Mouse (Mus musculus) urinary bladder, postnatal 14 days (tissue): ENCODE data around the gene Rasal1.

ENCODE experiments used
- DNase-seq: peaks from one replicate; pipeline ENCODE4 v3.0.0; 2021; ENCODE audit warnings: low spot score

The Rasal1 gene

DNA sequence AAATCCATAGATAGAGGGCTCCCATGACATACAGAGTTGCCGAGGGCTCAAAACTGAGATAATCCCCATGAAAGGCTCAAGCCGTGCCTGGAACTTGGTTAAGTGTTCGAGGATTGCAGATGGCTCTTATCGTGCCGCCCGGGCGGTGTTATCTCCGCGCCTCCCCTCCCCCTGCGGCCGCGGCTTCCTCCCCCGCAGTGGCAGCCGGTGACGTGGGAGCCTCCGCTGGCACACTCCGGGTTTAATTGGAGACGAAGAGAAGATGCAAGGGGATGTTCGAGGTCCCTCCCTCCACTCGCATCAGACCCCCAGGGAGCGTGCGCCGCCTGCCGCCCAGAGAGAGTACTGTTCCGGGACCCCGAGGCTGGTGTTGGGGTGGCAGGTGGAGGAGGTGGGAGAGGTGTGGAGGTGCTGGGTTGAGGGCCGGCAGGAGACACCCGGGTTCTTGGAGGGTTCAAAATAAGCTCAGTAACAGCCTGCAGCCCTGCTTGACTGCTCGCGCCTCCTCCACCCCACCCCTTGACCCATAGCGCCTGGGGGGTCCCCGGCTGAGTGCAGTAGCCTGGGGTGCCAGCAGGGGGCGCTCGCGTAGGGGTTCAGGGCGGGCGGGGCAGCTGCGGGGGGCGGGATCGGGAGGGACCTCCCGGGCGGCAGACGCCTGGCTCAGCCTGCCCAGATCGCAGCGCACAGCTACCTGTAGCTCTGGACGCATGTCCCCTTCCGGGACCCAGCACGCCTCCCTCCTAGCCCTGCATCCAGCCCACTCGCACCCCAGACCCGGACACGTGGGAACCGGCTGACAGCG, at the start of gene Rasal1:
Gene Rasal1, plus strand, starts transcription at position 244 of the 805 bp plus-strand sequence.
- DNase-seq: peak; percentile 39

DNA sequence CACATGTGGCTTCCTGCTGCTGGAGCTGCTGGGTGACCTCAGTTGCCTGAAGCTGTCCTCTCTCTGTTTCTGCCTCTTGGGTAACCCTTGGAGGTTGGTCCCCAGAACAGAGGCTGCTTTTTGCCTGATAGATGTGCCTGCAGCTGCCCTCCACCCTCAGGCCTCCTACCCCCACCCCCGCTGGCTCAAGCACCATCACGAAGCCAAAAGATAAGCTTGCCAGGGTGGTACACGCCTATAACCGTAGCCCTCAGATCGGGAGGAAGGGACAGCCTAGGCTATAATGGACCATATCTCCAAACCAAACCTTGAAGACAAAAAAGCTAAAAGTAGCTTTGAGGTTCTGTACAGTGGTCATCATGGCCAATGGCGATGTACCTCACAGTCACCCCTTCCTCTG, 49.0 kb upstream of the Rasal1 start:
- no peak for DNase-seq

DNA sequence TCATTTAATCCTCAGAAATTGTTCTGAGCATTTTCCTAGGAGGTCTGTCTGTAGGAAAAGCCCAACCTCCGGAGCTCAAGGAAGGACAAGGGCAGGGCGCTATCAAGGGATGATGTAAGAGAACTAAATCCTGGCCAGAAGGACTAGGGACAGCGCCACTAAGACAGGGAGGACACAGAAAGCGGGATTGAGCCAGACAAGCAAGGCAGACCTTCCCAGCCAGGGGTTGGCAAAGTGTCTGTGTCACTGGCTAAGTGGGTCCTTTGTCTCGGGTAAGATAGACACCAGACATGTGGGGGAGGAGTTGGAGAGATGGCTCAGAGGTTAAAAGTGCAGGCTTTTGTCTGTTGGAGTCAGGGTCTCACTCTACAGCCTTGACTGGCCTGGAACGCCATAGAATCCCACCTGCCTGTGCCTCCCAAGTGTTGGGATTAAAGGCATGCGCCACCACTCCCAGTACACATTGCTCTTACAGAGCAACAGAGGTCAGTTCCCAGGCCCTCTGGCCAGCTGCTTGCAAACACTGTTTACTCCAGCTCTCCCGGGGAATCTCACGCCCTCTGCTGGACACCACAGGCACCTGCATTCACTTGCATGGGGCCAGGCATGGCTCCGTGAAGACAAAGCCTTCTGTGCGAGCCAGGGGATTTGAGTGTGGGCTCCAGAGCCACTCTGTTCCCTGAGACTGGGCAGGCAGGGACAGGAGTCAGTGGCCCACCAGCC, 47.5 kb upstream of the Rasal1 start:
- DNase-seq: no peak

DNA sequence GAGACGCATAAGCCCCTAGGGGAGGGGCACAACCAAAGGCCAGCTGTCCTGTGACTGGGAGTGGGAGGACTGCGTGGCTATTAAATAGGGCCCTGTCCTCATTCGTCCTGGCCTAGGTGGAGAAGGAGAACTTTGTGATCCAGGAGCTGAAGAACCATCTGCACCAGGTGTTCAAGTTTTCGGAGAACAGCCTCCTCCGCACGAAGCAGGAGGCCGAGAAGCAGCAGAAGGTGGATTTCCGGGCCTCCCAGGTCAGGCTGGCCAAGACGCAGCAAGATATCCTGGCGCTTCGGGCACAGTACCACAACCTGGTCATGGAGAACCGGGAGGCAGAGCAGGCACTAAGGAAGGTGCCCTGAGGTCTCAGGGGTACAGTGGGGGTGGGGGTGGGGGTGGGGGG, 46.4 kb upstream of the Rasal1 start:
- DNase-seq: no peak

DNA sequence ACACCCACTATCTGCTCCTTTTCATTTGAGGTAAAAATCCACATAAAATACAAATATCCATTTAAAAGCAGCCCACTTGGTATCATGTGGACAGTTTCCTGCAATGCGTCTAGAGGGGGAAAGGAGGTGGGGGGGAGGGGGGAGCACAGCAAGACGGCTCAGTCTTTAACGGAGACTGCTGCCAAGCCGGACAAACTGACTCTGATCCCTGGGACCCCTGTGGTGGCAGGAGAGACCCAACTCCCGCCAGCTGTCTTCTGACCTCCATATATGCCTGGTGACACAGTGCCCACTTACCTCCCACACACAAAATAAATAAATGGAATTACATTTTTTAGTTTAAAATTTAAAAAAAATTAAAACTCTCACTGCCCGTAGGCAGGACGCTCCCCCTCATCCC, 45.1 kb upstream of the Rasal1 start:
- DNase-seq: no peak

DNA sequence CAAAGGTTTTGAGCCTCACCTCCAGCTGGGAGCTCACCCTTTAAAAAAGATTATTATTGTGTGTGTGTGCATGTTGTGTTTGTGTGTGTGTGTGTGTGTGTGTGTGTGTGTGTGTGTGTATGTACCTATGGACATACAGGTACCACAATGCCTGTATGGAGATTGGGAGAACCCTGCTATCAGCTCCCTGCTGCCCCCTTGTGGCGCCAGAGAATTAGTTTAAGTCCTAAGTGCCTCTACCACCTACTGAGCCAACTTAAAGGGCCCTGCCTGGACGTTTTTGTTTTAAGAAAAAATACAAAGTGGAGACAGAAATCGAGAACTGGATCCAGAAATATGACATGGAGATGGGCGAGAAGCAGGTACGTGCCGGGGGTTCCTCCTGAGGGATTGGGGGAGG, 43.8 kb upstream of the Rasal1 start:
- DNase-seq: peak; percentile 90

DNA sequence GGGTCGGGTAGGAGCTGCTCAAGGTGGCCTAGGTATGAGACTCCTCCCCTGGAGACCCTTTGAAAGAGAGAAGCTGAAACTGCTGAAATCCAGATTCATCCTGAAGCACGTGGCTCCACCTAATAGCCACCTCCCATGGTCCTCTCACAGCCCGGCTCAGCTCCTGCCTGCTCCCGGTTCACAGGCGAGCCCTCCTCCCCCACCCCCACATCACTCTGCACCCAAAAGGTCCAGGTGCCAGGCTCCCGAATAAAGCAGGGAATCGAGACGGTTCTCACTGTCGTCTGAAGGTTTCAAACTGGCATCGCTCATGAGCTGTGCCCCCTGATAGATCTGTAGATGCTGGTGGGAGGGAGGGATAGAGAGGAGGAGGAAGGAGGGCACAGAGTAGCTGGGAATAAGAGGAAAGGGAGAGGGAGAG, 43.4 kb upstream of the Rasal1 start:
- no peak for DNase-seq

DNA sequence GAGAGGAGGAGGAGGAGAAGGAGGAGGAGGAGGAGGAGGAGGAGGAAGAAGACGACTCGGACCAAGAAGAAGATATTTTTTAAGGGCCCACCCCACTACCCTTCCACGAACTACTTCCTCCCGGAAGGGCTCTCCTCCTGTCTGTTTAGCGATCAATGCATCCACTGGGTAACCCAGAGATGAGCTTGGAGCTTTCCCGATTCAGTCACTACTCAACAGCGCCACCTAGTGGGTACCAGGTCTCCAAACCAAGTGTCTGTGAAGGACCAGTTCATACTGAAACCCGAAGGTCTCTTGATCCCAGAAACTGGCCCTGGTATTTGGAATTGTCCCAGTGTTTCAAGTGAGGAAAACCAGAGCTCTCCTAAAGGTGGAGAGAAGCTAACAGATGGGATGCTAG, 42.9 kb upstream of the Rasal1 start:
- peak; percentile 92 for DNase-seq

DNA sequence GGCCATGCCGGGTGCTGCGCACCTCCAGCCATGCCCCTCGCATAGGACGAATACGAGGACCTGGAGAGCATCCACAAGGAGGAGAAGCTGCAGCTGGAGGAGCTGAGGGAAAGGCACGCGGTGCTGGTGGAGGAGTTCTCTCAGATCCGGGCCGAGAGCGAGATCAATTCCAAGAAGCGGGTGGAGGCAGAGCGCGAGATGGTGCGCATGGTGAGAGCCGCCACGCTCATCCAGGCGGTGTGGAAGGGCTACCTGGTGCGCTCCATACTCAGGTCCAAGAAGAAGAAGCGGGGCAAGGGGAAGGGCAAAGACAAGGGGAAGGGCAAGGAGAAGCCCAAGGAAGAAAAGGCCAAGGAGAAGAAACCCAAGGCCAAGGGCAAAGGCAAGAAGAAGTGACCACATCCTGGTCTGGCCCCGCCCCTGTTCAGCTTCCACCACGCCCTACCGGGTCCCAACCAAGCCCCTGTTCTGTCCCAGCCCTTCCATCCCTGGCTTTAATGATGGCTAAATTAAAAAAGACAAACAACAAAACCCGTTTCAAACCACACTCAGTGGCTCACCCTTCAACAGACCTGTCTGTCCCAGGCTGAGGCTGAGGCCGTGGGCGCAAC, 41.9 kb upstream of the Rasal1 start:
- DNase-seq: no peak

DNA sequence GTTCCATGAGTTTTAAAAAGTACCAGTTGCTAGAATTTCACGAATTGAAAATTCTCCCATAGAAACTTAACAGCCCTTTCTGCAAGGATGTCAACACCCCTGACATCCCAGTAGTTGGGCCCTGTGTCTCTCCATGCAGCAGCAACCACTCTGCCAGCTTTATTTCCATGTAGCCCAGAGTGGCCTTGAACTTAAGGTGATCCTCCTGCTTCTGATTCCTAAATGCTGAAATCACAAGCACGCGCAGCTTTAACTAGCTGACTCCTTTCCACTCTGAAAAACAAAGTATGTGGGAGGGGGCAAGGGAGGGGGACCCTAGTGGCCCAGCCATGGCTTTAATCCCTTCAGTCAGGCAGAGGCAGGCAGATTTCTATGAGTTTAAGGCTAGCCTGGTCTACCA, 41.3 kb upstream of the Rasal1 start:
- DNase-seq: no peak

DNA sequence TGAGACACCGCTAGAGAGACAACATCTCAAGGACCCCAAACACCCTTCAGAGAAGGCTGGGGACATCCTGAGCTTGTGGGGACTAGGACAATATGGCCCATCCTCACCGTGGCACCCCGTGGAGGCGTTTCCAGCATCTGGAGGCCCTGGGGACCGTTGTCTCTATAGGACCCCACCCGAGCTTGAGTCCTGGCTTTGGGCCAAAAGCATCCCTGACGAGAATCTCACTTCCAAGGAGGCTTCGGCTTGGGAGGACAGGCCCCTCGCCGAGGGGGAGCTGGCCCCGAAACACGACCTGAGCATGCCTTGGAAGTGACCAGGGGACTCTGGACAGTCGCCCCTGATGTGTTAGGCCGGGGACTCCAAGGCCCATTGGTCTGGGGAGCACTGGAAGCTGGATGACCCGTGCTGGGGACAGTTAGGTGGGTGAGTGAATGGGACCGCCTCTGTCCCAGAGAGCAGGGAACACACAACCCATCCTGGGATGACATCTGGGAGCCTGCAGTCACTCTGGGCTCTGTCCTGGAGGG, 39.3 kb upstream of the Rasal1 start:
- DNase-seq: no peak

DNA sequence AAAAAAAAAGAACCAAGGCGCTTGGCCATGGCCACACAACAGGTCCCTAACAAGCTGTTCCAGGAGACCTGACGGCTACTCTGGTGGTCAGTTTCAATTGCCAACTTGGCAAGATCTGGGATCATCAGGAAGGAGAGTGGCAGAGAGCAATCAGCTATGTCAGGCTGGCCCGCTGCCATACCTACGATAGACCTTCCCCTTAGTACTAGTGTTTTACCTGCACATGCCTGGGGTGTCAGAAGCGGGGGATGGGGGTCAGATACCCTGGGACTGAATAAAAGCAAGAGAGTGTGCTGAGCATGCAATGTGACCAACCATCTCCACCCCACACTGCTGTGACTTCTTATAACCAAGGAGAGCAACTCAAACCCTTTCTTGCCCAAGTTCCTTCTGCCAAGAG, 37.7 kb upstream of the Rasal1 start:
- no peak for DNase-seq

DNA sequence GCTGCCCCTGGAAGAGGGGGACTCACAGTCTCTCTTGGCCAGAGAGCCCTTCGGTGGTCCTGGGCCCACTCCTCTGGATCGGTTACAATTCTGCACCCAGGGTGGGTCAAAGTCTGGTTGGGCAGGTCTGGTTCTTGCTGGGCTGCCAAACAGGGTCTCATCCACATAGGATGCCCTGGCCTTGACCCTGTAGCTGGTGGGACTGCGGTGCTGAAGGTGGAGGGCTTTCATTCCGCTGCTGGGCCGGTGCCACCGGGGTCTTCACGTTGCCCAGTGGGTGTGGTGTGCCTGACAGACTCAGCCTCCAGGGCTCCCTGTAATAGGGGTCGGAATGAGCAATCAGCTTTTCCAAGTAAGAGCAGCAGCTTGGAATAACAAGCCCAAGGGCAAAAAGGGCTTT, 37.2 kb upstream of the Rasal1 start:
- DNase-seq: no peak

DNA sequence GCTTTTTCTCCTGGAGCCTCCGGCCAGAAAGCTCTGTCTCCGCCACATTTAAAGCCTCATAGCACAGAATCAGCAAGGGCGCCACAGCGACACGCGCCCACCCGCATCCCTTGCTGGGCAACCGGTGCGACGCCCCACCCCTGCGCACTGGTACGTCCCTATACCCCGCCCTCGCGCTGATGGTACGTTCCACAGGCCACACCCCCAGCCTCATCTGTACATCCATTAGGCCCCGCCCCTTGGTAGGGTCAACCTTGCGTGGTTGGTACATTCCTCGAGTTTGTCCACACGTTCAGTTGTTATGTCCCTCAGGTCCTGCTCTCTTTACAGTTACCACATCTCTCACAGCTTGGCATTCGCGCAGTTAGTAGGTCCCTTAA, 36.2 kb upstream of the Rasal1 start, which contains the start of the genes Rita1 and Ddx54:
Gene Rita1, minus strand, starts transcription at position 148 of the 380 bp plus-strand sequence.
Gene Ddx54, plus strand, starts transcription at position 298 of the 380 bp plus-strand sequence.
- DNase-seq: peak; percentile 97

DNA sequence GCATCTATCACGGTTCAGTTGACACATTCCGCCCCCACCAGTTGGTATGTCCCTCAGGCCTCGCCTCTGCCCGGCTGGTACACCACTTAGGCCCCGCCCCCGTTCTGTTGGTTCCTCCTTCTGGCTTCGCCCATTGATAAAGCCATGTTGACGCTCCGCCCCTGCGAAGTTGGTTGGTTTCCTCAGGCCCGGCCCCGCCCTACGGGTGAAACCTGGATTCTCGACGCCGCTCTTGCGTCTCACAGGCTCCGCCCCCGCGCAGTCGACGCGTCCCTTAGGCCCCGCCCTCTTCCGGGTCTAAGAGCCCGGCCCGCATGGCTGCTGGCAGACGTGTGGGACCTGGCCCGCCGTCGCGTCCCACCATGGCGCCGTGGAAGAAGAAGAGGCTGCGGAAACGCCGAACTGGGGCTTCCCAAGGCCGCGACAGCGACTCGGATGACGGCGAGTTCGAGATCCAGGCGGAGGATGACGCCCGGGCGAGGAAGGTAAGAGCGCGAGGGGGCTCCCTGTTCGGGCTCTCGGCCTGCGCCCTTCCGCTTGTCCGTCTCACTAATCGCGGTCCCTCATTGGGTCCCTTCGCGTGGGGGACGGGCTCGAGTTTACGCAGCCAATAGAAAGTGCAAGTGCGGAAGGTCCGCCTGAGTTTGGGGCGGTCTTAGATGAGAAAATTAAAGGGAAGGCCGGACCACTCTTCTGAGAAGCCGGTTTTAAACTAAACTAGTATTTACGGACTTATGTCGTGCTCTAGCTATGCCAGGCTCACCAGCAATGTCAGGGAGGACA, 35.6 kb upstream of the Rasal1 start:
- peak; percentile 100 for DNase-seq

DNA sequence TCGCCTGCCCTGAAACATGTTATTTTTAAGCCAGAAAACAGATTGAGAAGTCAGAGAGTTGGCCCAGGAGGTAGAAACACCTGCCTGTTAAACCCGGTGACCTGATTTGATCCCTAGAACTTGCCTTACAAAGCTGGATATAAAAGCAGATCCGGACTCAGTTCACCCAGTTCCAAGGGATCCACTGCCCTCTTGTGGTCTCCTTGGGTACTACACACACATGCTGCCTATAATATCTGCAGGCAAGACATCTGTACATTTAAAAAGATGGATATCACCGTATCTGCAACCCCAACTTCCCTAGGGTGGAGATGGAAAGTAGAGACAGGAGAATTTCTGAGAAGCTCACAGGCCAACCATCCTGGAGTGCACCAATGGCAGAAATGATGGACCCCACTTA, 32.7 kb upstream of the Rasal1 start:
- no peak for DNase-seq

DNA sequence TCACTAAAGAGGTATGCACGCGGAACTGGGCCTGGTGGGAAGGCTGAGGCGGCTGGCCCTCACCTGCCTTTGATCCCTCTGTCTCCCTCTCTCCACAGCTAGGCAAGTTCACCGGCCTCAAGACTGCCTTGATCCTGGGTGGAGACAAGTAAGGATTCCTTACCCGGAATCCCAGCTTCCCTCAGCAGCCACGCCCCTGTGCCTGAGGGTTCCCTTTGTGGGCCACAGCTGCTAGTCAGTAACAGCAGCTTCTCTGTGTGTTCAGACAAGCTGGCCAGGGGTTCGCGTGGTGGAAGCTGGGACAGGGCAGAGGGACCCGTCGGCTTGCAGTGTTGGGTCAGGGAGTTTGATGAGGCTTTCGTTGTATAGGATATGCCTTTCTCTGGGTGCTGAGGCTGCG, 29.8 kb upstream of the Rasal1 start:
- DNase-seq: no peak

DNA sequence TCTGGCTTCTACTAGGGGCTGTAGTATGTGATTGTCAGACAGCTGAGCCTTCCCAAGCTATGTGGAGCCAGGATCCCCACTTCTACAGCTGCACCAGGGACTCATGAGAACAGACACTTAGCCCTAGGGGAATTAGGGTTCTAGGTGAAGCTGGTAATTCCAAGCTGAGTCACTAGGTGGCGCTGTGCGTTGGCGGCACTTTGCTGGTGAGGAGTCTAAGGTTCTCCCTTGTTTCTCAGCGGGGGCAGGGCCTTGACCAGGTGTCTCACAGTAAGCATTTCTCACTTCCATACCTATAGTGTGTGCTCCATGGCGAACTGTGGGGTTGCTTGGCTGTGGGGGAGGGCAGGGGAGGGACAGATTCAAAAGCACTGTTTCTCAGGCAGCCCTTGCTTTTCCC, 29.4 kb upstream of the Rasal1 start:
- peak; percentile 51 for DNase-seq

DNA sequence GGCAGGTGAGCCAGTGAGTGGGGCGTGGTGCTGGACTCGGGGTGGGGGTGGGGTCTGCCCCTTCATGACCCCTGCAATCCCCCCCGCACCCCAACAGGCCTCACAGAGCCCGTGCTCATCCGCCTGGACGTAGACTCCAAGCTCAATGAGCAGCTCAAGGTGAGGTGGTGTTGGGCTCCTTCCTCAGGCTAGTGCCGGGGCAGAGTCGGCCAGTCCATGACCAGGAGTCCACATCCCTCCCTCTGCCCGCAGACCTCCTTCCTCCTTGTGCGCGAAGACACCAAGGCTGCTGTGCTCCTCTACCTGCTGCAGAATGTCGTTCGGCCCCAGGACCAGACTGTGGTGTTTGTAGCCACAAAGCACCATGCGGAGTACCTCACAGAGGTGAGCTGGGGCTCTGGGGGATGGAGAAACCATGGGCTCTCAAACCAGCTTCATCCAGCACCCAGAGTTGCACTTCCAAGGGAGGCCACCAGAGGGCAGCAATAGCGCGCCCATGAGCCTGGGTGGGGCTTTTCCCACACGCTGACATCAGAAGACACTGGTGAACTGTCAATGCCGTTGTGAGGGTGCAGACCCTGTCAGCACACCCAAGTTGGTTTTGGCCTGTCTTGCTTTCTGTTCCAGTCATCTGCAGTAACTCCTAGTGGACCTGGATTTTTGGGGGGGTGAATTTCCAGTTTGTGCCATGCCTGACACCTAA, 28.1 kb upstream of the Rasal1 start:
- DNase-seq: peak; percentile 80

DNA sequence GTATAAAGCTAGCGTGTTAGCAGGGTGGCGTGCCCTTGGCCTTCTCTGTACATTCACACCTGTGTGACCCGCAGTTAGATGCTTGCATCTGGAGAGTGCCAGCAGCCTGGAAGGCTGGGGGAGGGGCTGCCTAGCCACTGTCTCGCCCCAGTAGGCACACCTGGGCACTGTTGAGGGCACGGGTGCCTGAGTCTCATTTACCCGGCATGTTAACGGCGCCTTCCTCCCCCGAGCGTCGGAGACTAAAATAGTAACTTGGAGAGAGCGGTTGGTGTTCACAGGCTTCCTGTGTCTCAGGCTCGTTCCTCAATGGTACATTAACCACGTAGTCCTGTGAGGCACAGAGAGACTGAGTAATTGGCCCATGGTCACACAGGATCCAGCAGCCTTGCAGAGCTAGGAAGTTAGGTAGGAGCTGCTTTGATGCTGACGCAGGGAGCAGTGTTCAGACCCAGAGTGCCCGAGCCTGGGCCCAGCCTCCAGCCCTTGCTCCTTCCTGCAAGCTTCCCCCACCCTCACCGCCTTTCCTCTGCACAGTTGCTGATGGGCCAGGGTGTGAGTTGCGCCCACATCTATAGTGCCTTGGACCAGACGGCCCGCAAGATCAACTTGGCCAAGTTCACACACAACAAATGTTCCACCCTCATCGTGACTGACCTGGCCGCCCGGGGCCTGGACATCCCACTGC, 27.4 kb upstream of the Rasal1 start:
- DNase-seq: no peak

DNA sequence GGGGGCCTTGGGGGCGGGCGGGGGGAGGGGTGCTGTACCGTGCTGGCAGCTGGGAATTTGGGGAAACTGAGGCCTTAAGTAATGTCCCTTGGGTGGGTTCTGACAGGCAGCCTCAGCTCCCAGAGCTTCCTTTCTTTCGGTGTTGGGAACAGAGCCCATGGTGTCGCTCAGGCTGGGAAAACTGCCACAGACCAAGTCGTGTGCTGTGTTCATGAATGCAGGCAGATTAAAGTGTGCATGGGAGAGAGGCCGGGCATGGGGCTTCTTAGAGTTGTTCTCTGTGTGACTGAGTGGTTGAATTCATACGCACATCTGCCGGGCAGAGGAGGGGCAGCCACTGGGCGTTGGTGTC, 26.8 kb upstream of the Rasal1 start:
- no peak for DNase-seq
